Mouse (Mus musculus): ENCODE results near the gene Egfl6. TPM values are rescaled to one million over a fixed set of nuclear protein-coding genes. Genes with fewer than 3 reads are reported as not detected.

Gene Egfl6
- 0.15 and 0.16 TPM in 2 replicates for polyA plus RNA-seq (2012; rRNA removed)

DNA sequence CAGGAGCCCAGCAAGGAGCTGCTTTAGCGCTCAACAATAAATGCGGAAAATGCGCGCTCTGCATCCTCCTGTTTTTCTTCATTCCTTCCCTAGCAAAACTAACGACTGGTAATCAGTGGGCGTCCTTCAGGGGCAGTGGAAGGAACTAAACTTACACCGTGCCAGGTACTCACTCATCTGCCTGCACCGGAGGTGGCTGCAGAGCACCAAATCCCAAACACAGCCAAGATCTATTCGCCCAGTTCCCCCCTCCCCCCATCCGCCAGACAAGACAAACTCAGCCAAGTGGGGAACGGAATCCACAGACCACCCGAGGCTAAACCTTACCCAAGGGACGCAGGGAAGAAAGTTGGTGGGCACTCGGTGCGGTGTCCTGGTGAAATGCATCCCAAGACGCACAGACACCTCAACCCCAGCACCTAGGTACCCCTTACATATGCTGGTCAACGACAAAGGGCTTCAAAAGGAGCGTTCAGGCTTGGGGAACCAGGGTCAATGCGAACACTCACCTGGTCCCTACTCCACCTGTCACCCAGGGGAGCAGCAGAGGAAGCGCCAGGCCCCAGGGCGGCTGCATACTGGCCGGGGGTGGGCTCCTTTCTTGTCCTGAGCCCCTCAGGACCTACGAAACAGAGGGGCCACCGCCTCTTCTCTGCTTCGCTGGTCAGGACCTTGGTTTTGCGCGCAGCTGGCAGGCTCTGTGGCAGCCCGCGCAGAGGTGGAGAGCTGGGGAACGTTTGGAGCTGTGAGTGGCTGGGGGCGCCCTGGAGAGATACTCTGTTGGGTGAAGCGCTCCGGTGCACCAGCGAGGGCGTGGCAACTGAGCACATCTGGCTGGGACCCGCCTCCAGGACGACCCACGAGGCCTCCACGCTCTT is at the start of gene Egfl6:
Gene Egfl6 (minus strand): TSS at position 774 of the 878 bp plus-strand sequence.
- Histone ChIP-seq H3K4me3 (ENCODE audit: extremely low read depth, insufficient read depth, insufficient read length) (peak within 1 kb of the TSS; percentile 27), H3K36me3 (ENCODE audit: control insufficient read depth, insufficient read depth, low read length) (no peaks in the 10 kb centered on the region), H3K4me1 (ENCODE audit: control insufficient read depth, insufficient read depth, insufficient read length) (no peaks in the 10 kb centered on the region), H3K27me3 (ENCODE audit: control insufficient read depth, insufficient read depth, low read length) (no peaks in the 10 kb centered on the region), H3K27ac (ENCODE audit: insufficient read depth, low read length) (no peak within 1 kb of the TSS)
- no peak for TF ChIP-seq CTCF (IDR thresholded peaks at IDR 0.05; ENCODE audit: extremely low read depth, insufficient read depth, insufficient read length, insufficient replicate concordance)
- no peak for TF ChIP-seq POLR2A (IDR thresholded peaks at IDR 0.05; ENCODE audit: low read depth, low read length)
- DNase-seq (ENCODE audit: low read depth in 1 of 2, low spot score in 2 of 2): peak; percentile 9 to 34
- 22% methylated on average over 39 of the region's 39 CpGs for whole genome bisulfite sequencing

DNA sequence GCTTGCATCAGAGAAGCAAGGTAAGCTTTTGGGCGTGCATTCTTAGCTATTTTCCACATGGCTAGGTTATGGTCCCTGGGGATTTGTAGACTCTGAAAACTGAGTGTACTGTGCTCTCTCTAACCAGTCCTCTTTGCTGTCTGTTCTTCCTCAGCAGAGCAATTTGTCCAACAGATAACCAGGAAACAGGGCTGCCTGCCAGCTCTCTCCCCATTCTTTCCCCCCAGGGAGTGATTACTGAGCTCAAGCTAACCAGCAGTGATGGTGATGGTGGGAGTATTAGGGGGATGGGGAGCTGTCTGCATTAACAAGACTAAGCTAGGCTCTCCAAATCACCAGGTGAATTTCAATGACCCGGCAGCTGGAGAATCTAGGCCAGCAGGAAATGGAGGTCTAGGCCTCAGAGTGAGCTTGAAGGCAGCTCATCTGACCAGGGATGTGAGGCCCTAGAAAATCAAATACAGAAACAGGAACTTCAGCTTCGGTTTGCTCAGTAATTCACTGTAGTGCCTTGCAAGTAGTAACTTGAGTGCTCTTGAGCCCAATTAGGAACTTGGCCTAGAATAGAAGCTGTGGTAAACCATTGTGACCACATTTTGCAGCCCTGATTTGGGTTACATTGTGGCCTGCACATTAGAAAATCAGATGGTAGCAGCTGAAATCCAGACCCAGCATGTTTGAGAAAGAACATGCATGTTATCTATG is 41.5 kb upstream of the Egfl6 start:
- WGBS: 46% methylated on average over 3 of the region's 3 CpGs
- H3K27ac ChIP-seq (ENCODE audit: insufficient read depth, low read length): peak overlapping the region; percentile 63

DNA sequence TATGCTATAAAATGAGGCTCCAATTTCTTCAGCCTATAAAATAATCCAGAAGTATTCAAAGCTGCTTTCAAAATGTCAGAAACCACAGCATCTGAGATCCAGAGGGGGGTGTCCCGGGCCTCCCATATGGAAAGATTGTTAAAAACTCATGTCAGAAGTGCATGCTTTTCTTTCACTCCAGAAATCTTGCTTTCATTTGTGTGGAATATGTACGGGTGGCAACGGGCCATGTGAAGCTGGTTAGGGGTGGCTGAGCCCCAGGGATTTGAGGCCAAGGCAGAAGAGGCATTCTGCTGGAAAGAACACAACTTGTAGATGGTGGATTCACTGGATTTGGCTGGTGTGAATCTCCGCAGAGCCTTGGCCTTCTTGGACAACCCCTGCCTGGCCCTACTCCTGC is 40.7 kb upstream of the Egfl6 start:
- peaks cover 8% of the 10 kb centered on the region; the same call in 1 of the 2 replicates for H3K4me1 ChIP-seq (ENCODE audit: control insufficient read depth, insufficient read depth, insufficient read length)
- TF ChIP-seq CTCF (IDR thresholded peaks at IDR 0.05; ENCODE audit: extremely low read depth, insufficient read depth, insufficient read length, insufficient replicate concordance) (no peak), POLR2A (IDR thresholded peaks at IDR 0.05; ENCODE audit: low read depth, low read length) (no peak)
- H3K27me3 ChIP-seq (ENCODE audit: control insufficient read depth, insufficient read depth, low read length): no peaks in the 10 kb centered on the region
- no peaks in the 10 kb centered on the region for H3K36me3 ChIP-seq (ENCODE audit: control insufficient read depth, insufficient read depth, low read length)
- DNase-seq (ENCODE audit: low read depth in 1 of 2, low spot score in 2 of 2): no peak
- no peak overlapping the region for H3K27ac ChIP-seq (ENCODE audit: insufficient read depth, low read length)
- WGBS: 80% methylated on average over 4 of the region's 4 CpGs
- no peak overlapping the region for H3K4me3 ChIP-seq (ENCODE audit: extremely low read depth, insufficient read depth, insufficient read length)

More for the DNA sequence above, 41.5 kb upstream of the Egfl6 start:
- Histone ChIP-seq H3K4me3 (ENCODE audit: extremely low read depth, insufficient read depth, insufficient read length) (no peak overlapping the region), H3K36me3 (ENCODE audit: control insufficient read depth, insufficient read depth, low read length) (no peaks in the 10 kb centered on the region), H3K4me1 (ENCODE audit: control insufficient read depth, insufficient read depth, insufficient read length) (peaks cover 8% of the 10 kb centered on the region; the same call in 1 of the 2 replicates), H3K27me3 (ENCODE audit: control insufficient read depth, insufficient read depth, low read length) (no peaks in the 10 kb centered on the region)
- DNase-seq (ENCODE audit: low read depth in 1 of 2, low spot score in 2 of 2): peak; percentile 6 to 14
- TF ChIP-seq CTCF (IDR thresholded peaks at IDR 0.05; ENCODE audit: extremely low read depth, insufficient read depth, insufficient read length, insufficient replicate concordance) (no peak), POLR2A (IDR thresholded peaks at IDR 0.05; ENCODE audit: low read depth, low read length) (no peak)

DNA sequence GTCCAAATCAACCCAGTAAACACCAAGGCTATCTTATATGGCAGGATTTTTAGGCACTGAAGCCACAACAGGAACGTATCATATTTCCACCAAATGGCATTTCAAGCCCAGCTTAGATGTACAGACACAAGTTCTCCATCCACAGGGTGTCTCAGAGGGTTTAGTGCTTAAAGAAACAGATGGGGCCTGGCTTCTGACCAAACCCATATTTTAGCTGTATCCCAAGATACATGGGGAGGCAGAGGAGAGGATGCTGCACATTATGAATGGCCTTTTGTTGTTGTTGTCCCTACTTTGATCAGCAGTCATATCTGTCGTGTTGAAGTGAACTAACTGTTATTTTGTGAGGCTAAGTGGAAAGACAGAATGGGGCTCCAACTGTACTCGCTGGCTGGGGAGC is 37.7 kb upstream of the Egfl6 start:
- no peaks in the 10 kb centered on the region for H3K27me3 ChIP-seq (ENCODE audit: control insufficient read depth, insufficient read depth, low read length)
- H3K27ac ChIP-seq (ENCODE audit: insufficient read depth, low read length): no peak overlapping the region
- no peak for DNase-seq (ENCODE audit: low read depth in 1 of 2, low spot score in 2 of 2)
- no peaks in the 10 kb centered on the region for H3K36me3 ChIP-seq (ENCODE audit: control insufficient read depth, insufficient read depth, low read length)
- 77% methylated on average over 3 of the region's 3 CpGs for WGBS
- no peak overlapping the region for H3K4me3 ChIP-seq (ENCODE audit: extremely low read depth, insufficient read depth, insufficient read length)
- no peak for TF ChIP-seq POLR2A (IDR thresholded peaks at IDR 0.05; ENCODE audit: low read depth, low read length)
- no peak for TF ChIP-seq CTCF (IDR thresholded peaks at IDR 0.05; ENCODE audit: extremely low read depth, insufficient read depth, insufficient read length, insufficient replicate concordance)
- peaks cover 8% of the 10 kb centered on the region; the same call in 1 of the 2 replicates for H3K4me1 ChIP-seq (ENCODE audit: control insufficient read depth, insufficient read depth, insufficient read length)

DNA sequence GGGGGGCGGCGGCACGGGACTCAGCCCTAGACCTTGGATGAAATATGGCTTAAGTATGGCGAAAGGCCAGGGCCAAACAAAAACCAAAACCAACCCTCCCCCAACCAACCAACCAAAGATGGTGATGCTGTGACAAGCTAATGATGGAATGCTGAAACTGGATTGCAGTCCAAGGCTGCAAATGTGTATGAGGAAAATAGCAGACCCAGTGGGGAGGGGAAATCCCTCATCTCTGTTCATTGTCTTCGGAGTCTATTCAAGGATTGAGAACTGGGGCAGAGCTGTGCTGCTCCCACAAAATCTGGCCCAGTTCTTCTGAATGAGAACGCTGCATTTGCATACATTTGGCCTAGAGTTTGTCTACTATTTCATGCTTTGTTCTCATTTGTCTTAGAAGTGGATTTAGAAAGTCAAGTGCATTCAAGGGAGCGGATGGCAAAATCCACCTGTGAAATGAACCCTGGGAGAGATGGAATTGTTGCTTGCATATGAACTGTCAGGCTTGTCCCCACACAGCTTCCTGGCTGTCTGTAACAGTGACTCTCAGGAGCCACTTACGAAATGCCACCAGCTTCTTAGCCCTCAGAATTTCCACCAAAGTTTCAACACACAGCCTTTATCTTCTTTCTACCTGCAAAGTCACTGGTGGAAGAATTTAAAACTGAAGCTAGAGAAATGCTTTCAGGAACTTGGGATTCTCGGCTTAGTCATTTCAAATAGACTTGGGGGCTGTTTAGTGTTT is 36.2 kb upstream of the Egfl6 start:
- Histone ChIP-seq H3K36me3 (ENCODE audit: control insufficient read depth, insufficient read depth, low read length) (no peaks in the 10 kb centered on the region), H3K4me1 (ENCODE audit: control insufficient read depth, insufficient read depth, insufficient read length) (peaks cover 3% of the 10 kb centered on the region; the same call in 1 of the 2 replicates), H3K4me3 (ENCODE audit: extremely low read depth, insufficient read depth, insufficient read length) (no peak overlapping the region), H3K27me3 (ENCODE audit: control insufficient read depth, insufficient read depth, low read length) (no peaks in the 10 kb centered on the region), H3K27ac (ENCODE audit: insufficient read depth, low read length) (no peak overlapping the region)
- WGBS: 70% methylated on average over 9 of the region's 9 CpGs
- no peak for DNase-seq (ENCODE audit: low read depth in 1 of 2, low spot score in 2 of 2)
- TF ChIP-seq CTCF (IDR thresholded peaks at IDR 0.05; ENCODE audit: extremely low read depth, insufficient read depth, insufficient read length, insufficient replicate concordance) (no peak), POLR2A (IDR thresholded peaks at IDR 0.05; ENCODE audit: low read depth, low read length) (no peak)

DNA sequence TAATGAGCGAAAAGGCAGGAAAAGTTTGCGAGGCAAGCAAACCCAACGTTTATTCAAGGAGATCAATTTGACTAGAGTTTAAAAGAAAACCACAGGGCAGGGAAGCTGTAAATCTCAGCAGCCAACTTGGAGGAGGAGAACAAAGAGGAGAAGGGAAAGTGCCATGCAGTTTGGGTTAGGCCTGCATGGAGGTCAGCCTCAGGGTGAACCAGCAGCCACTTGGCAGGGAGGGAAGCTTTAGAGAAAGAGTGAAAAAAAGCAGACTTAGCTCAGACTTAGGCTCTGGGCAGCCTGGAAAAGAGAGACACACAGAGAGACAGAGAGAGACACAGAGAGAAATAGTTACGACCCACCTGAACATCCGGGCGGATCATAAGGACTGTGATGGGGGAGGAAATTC is 35.4 kb upstream of the Egfl6 start:
- no peak for TF ChIP-seq POLR2A (IDR thresholded peaks at IDR 0.05; ENCODE audit: low read depth, low read length)
- TF ChIP-seq CTCF (IDR thresholded peaks at IDR 0.05; ENCODE audit: extremely low read depth, insufficient read depth, insufficient read length, insufficient replicate concordance): no peak
- DNase-seq (ENCODE audit: low read depth in 1 of 2, low spot score in 2 of 2): no peak
- WGBS: 73% methylated on average over 6 of the region's 6 CpGs

More for the DNA sequence above, 35.4 kb upstream of the Egfl6 start:
- no peaks in the 10 kb centered on the region for H3K4me1 ChIP-seq (ENCODE audit: control insufficient read depth, insufficient read depth, insufficient read length)
- no peaks in the 10 kb centered on the region for H3K27me3 ChIP-seq (ENCODE audit: control insufficient read depth, insufficient read depth, low read length)
- no peaks in the 10 kb centered on the region for H3K36me3 ChIP-seq (ENCODE audit: control insufficient read depth, insufficient read depth, low read length)
- H3K4me3 ChIP-seq (ENCODE audit: extremely low read depth, insufficient read depth, insufficient read length): no peak overlapping the region
- H3K27ac ChIP-seq (ENCODE audit: insufficient read depth, low read length): no peak overlapping the region

All from spleen, adult 2 months (tissue).